Mouse (Mus musculus) myocyte (in vitro differentiated cells): ENCODE data around the gene Nrf1. TPM values are rescaled to one million over a fixed set of nuclear protein-coding genes. Genes with fewer than 3 reads are reported as not detected.

Experiments used
- H3K27me3 ChIP-seq: one replicate; pipeline ENCODE4 v1.6.1; 2011; ENCODE audit not compliant: control insufficient read depth, insufficient read depth, insufficient read length
- H3K36me3 ChIP-seq: one replicate; pipeline ENCODE4 v1.6.1; 2011; ENCODE audit not compliant: control insufficient read depth, insufficient read depth
- H3K4me2 ChIP-seq: one replicate; pipeline ENCODE4 v1.6.1; 2011; ENCODE audit warnings: low read depth, control low read depth
- H3K4me3 ChIP-seq: one replicate; pipeline ENCODE4 v1.5.1; 2011; ENCODE audit warnings: mild to moderate bottlenecking, control low read depth, moderate library complexity
- H3K79me2 ChIP-seq: one replicate; pipeline ENCODE4 v1.6.1; 2011; ENCODE audit not compliant: control insufficient read depth, insufficient read depth
- H3ac ChIP-seq: one replicate; pipeline ENCODE4 v1.6.1; 2011; ENCODE audit not compliant: control insufficient read depth, insufficient read length
- CEBPB ChIP-seq: IDR thresholded peaks from 2 replicates; pipeline ENCODE4 v1.6.1; 2011; ENCODE audit warnings: mild to moderate bottlenecking, moderate library complexity; ENCODE audit not compliant: poor library complexity, insufficient read depth, severe bottlenecking
- E2F4 ChIP-seq: IDR thresholded peaks from one replicate; pipeline ENCODE4 v1.6.1; 2011; ENCODE audit warnings: mild to moderate bottlenecking, control low read depth, moderate library complexity; ENCODE audit not compliant: insufficient read depth
- MAX ChIP-seq: IDR thresholded peaks from one replicate; pipeline ENCODE4 v1.6.1; 2011; ENCODE audit warnings: low read depth, mild to moderate bottlenecking, control low read depth
- MYOD1 ChIP-seq, 3 experiments: IDR thresholded peaks; one replicate each; pipeline ENCODE4 v1.6.1; 2011; ENCODE audit warnings: control low read depth in 2 of 3, low read depth in 2 of 3, mild to moderate bottlenecking in 2 of 3, moderate library complexity in 1 of 3; ENCODE audit not compliant: insufficient read length in 2 of 3, control insufficient read depth in 1 of 3
- MYOG ChIP-seq, 3 experiments: IDR thresholded peaks; one replicate each; pipeline ENCODE4 v1.6.1; 2011; ENCODE audit warnings: control low read depth in 2 of 3, low read depth in 2 of 3, mild to moderate bottlenecking in 2 of 3; ENCODE audit not compliant: insufficient read length in 2 of 3, control insufficient read depth in 1 of 3, insufficient read depth in 1 of 3
- POLR2A ChIP-seq: IDR thresholded peaks from one replicate; pipeline ENCODE4 v1.6.1; 2011; ENCODE audit warnings: low read depth, mild to moderate bottlenecking, control low read depth, moderate library complexity; ENCODE audit not compliant: insufficient read length
- POLR2AphosphoS2 ChIP-seq: IDR thresholded peaks from one replicate; pipeline ENCODE4 v1.6.1; 2011; ENCODE audit warnings: low read depth, control low read depth; ENCODE audit not compliant: insufficient read length
- REST ChIP-seq: IDR thresholded peaks from one replicate; pipeline ENCODE4 v1.6.1; 2011; ENCODE audit warnings: mild to moderate bottlenecking, control low read depth, moderate library complexity; ENCODE audit not compliant: insufficient read depth, insufficient read length
- SRF ChIP-seq: IDR thresholded peaks from one replicate; pipeline ENCODE4 v1.6.1; 2011; ENCODE audit warnings: low read depth; ENCODE audit not compliant: control insufficient read depth, insufficient read length
- TCF12 ChIP-seq: IDR thresholded peaks from one replicate; pipeline ENCODE4 v1.6.1; 2011; ENCODE audit warnings: mild to moderate bottlenecking, control low read depth; ENCODE audit not compliant: poor library complexity, insufficient read depth, severe bottlenecking
- TCF3 ChIP-seq: IDR thresholded peaks from one replicate; pipeline ENCODE4 v1.6.1; 2011; ENCODE audit warnings: low read depth, control low read depth; ENCODE audit not compliant: insufficient read length
- USF1 ChIP-seq: IDR thresholded peaks from one replicate; pipeline ENCODE4 v1.6.1; 2011; ENCODE audit warnings: low read depth, mild to moderate bottlenecking, control low read depth, moderate library complexity
- polyA plus RNA-seq: library from polyadenylated mRNA; unstranded; fragments of >200 nt; fragmentation: generic; extraction: Trizol; gene quantifications from one replicate; pipeline ENCODE4 v1.2.1, GENCODE M21; 2012; ENCODE audit warnings: missing spikeins

The Nrf1 gene
- polyA plus RNA-seq, 1 experiment, result 26.8 TPM

DNA sequence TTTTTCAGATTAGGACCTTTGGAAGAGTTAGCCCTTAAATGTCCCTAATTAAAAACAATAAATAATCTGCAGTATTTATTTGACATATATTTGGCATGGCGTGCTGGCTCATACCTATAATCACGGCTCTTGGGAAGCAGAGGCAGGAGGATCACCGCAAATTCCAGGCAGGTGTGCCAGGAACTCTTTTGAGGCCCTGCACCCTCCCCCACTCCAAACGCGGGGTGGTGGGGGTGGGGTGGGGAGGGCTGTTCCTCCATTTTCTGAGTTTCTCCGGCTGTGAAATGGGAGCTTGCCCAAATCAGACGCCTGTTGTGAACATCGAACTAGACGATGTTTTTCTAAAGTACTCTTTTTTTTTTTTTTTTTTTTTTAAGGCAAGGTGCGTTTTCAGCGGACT lies 131.3 kb downstream of the Nrf1 start:
- H3K27me3 ChIP-seq, result peaks cover 45% of the 10 kb centered on the region
- TF ChIP-seq POLR2A (no peak), REST (no peak), CEBPB (no peak), MAX (no peak), TCF3 (no peak), MYOD1 (IDR thresholded peaks at IDR 0.05; ENCODE audit: control insufficient read depth in 1 of 3, insufficient read length in 2 of 3, low read depth in 2 of 3) (no peak), MYOG (IDR thresholded peaks at IDR 0.05; ENCODE audit: control insufficient read depth in 1 of 3, insufficient read depth in 1 of 3, insufficient read length in 2 of 3, low read depth in 2 of 3) (no peak), USF1 (no peak), E2F4 (no peak), TCF12 (no peak), SRF (no peak), POLR2AphosphoS2 (no peak)
- H3K4me3 ChIP-seq, result no peak overlapping the region
- no peak overlapping the region for H3ac ChIP-seq
- H3K79me2 ChIP-seq, result no peaks in the 10 kb centered on the region
- no peak overlapping the region for H3K4me2 ChIP-seq
- no peaks in the 10 kb centered on the region for H3K36me3 ChIP-seq

DNA sequence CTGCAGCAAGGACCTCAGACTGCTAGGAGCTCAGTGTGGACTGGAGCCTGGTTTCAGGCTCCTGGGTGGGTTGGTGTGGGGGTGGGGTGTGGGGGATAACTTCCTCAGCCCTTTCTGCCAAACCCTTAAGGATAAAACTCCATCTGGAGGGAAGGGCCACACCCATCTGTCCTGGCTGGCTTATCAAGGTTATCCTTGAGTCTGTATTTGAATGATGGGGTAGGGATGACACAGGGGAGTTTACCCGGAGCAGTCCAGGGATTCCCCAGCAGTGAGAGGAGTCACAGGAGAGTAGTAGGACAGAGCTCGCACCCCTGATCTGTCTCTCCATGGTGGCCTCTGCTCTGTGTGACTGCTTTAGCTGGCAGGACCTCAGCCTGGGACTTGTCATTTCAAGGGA lies 132.5 kb downstream of the Nrf1 start:
- H3ac ChIP-seq, result no peak overlapping the region

DNA sequence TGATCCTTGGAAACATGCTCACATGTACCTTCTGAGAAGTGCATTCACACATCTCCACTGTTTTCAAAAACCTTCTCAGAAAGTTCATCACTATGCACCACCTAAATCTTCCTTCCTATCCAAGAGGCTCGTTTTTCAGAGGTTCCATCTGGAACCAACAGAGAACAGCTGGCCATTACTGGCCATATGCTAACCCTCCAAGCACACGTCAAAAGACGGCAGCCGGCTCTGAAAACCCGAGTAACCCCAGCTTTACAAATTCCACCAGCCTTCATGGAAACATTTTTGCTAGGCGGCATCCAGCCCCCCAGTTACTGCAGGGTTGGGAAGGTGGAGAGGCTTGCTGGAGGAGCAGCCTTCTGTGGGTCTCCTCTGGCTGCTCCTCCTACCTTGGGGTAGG lies 134.2 kb downstream of the Nrf1 start:
- H3K27me3 ChIP-seq, result peaks cover 43% of the 10 kb centered on the region
- H3K4me3 ChIP-seq, result no peak overlapping the region
- H3K79me2 ChIP-seq, result no peaks in the 10 kb centered on the region
- no peak overlapping the region for H3K4me2 ChIP-seq
- H3K36me3 ChIP-seq, result no peaks in the 10 kb centered on the region
- no peak overlapping the region for H3ac ChIP-seq
- no peak for TF ChIP-seq SRF
- TF ChIP-seq REST, result no peak
- TF ChIP-seq TCF12, result no peak
- TF ChIP-seq MYOD1 (IDR thresholded peaks at IDR 0.05; ENCODE audit: control insufficient read depth in 1 of 3, insufficient read length in 2 of 3, low read depth in 2 of 3), result no peak
- no peak for TF ChIP-seq MYOG (IDR thresholded peaks at IDR 0.05; ENCODE audit: control insufficient read depth in 1 of 3, insufficient read depth in 1 of 3, insufficient read length in 2 of 3, low read depth in 2 of 3)
- TF ChIP-seq TCF3, result no peak
- no peak for TF ChIP-seq POLR2A
- no peak for TF ChIP-seq USF1
- TF ChIP-seq POLR2AphosphoS2, result no peak
- TF ChIP-seq CEBPB, result no peak

More for the DNA sequence above, 132.5 kb downstream of the Nrf1 start:
- TF ChIP-seq CEBPB, result no peak
- TF ChIP-seq TCF3, result no peak
- TF ChIP-seq MYOD1 (IDR thresholded peaks at IDR 0.05; ENCODE audit: control insufficient read depth in 1 of 3, insufficient read length in 2 of 3, low read depth in 2 of 3), result no peak
- TF ChIP-seq SRF, result no peak
- TF ChIP-seq POLR2A, result no peak
- no peak for TF ChIP-seq MAX
- TF ChIP-seq REST, result no peak
- TF ChIP-seq USF1, result no peak
- no peak for TF ChIP-seq MYOG (IDR thresholded peaks at IDR 0.05; ENCODE audit: control insufficient read depth in 1 of 3, insufficient read depth in 1 of 3, insufficient read length in 2 of 3, low read depth in 2 of 3)
- Histone ChIP-seq H3K27me3 (peaks cover 44% of the 10 kb centered on the region), H3K4me2 (no peak overlapping the region), H3K79me2 (no peaks in the 10 kb centered on the region), H3K4me3 (no peak overlapping the region), H3K36me3 (no peaks in the 10 kb centered on the region)

DNA sequence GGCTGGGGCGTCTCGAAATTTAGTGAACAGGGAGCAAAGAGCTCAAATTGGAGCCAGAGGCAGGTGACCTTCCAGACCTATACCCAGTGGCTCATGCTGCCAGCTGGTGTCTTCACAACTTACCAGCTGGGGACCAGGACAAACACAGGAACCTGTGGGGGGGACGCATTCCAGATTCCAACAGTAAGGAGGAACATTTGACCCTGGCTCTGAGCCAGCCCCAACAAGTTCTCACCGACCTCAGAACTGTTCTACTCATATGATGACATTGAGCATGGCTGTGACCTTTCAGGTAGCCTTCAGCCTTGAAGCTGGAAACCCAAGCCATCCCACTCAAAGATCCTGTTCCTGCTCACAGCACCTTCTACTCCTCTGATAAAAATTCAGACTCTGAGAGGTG lies 135.8 kb downstream of the Nrf1 start:
- no peaks in the 10 kb centered on the region for H3K79me2 ChIP-seq
- TF ChIP-seq POLR2A, result no peak
- TF ChIP-seq POLR2AphosphoS2, result no peak
- TF ChIP-seq USF1, result no peak
- TF ChIP-seq MYOD1 (IDR thresholded peaks at IDR 0.05; ENCODE audit: control insufficient read depth in 1 of 3, insufficient read length in 2 of 3, low read depth in 2 of 3), result no peak
- TF ChIP-seq MYOG (IDR thresholded peaks at IDR 0.05; ENCODE audit: control insufficient read depth in 1 of 3, insufficient read depth in 1 of 3, insufficient read length in 2 of 3, low read depth in 2 of 3), result no peak
- TF ChIP-seq CEBPB, result no peak
- no peak for TF ChIP-seq E2F4
- TF ChIP-seq TCF12, result no peak
- no peak for TF ChIP-seq MAX
- TF ChIP-seq TCF3, result no peak
- TF ChIP-seq REST, result no peak
- no peak for TF ChIP-seq SRF
- H3K36me3 ChIP-seq, result no peaks in the 10 kb centered on the region
- H3K27me3 ChIP-seq, result peaks cover 43% of the 10 kb centered on the region
- H3K4me3 ChIP-seq, result no peak overlapping the region
- H3K4me2 ChIP-seq, result no peak overlapping the region
- no peak overlapping the region for H3ac ChIP-seq
